Mouse (Mus musculus): ENCODE data around the gene Vamp8. TPM values are rescaled to one million over a fixed set of nuclear protein-coding genes. Genes with fewer than 3 reads are reported as not detected.

The Vamp8 gene
- polyA plus RNA-seq, 1 experiment: 57.0 TPM

GRCm38 (mm10) chr6:72345633-72346032 lies 44.9 kb downstream of the Vamp8 start:
- H3K27me3 ChIP-seq (ENCODE audit: control insufficient read depth, insufficient read depth, low read length): no peaks in the 10 kb centered on the region
- H3K27ac ChIP-seq (ENCODE audit: insufficient read depth, low read length): no peak overlapping the region
- TF ChIP-seq POLR2A (IDR thresholded peaks at IDR 0.05; ENCODE audit: borderline replicate concordance, insufficient read depth, low read length): no peak
- TF ChIP-seq CTCF (IDR thresholded peaks at IDR 0.05; ENCODE audit: borderline replicate concordance, insufficient read depth, low read depth, low read length): no peak
- 48% methylated on average over 6 of the region's 6 CpGs for WGBS
- H3K4me1 ChIP-seq (ENCODE audit: control insufficient read depth, insufficient read depth, low read length): peaks cover 13% of the 10 kb centered on the region
- no peak for DNase-seq
- no peak overlapping the region for H3K4me3 ChIP-seq (replicated peaks; ENCODE audit: insufficient read depth, low read depth, low read length)

- TF ChIP-seq POLR2A (IDR thresholded peaks at IDR 0.05; ENCODE audit: borderline replicate concordance, insufficient read depth, low read length): peak; percentile 82
- no peak for TF ChIP-seq CTCF (IDR thresholded peaks at IDR 0.05; ENCODE audit: borderline replicate concordance, insufficient read depth, low read depth, low read length)
- WGBS: under 1% methylated on average over 30 of the region's 30 CpGs
- H3K27me3 ChIP-seq (ENCODE audit: control insufficient read depth, insufficient read depth, low read length): no peaks in the 10 kb centered on the region
- peak within 1 kb of the TSS; percentile 84 for H3K4me3 ChIP-seq (replicated peaks; ENCODE audit: insufficient read depth, low read depth, low read length)
- H3K4me1 ChIP-seq (ENCODE audit: control insufficient read depth, insufficient read depth, low read length): peaks cover 13% of the 10 kb centered on the region
- DNase-seq: peak; percentile 96
- peak within 1 kb of the TSS; percentile 37; the same call in 1 of the 2 replicates for H3K27ac ChIP-seq (ENCODE audit: insufficient read depth, low read length)
These were observed 45.4 kb downstream of the Vamp8 start, which contains the start of gene Usp39 for GRCm38 (mm10) chr6:72345074-72345567. Gene Usp39, minus strand, starts transcription at chr6:72345184.

- peak overlapping the region; percentile 84 for H3K4me3 ChIP-seq (replicated peaks; ENCODE audit: insufficient read depth, low read depth, low read length)
- peaks cover 13% of the 10 kb centered on the region for H3K4me1 ChIP-seq (ENCODE audit: control insufficient read depth, insufficient read depth, low read length)
- TF ChIP-seq CTCF (IDR thresholded peaks at IDR 0.05; ENCODE audit: borderline replicate concordance, insufficient read depth, low read depth, low read length) (no peak), POLR2A (IDR thresholded peaks at IDR 0.05; ENCODE audit: borderline replicate concordance, insufficient read depth, low read length) (no peak)
- H3K27ac ChIP-seq (ENCODE audit: insufficient read depth, low read length): 0 out of 2 replicates have a peak overlapping the region, but pooled peaks have one; percentile 37
- no peaks in the 10 kb centered on the region for H3K27me3 ChIP-seq (ENCODE audit: control insufficient read depth, insufficient read depth, low read length)
- no peak for DNase-seq
- WGBS: 1% methylated on average over 42 of the region's 42 CpGs
These were observed 46.0 kb downstream of the Vamp8 start for GRCm38 (mm10) chr6:72344396-72345073.

GRCm38 (mm10) chr6:72340481-72340880 lies 50.0 kb downstream of the Vamp8 start:
- DNase-seq: no peak
- H3K27ac ChIP-seq (ENCODE audit: insufficient read depth, low read length): no peak overlapping the region
- no peak for TF ChIP-seq CTCF (IDR thresholded peaks at IDR 0.05; ENCODE audit: borderline replicate concordance, insufficient read depth, low read depth, low read length)
- no peak for TF ChIP-seq POLR2A (IDR thresholded peaks at IDR 0.05; ENCODE audit: borderline replicate concordance, insufficient read depth, low read length)
- H3K4me3 ChIP-seq (replicated peaks; ENCODE audit: insufficient read depth, low read depth, low read length): no peak overlapping the region
- no peaks in the 10 kb centered on the region; the same call in 1 of the 2 replicates for H3K4me1 ChIP-seq (ENCODE audit: control insufficient read depth, insufficient read depth, low read length)
- H3K27me3 ChIP-seq (ENCODE audit: control insufficient read depth, insufficient read depth, low read length): no peaks in the 10 kb centered on the region
- 58% methylated on average over 2 of the region's 2 CpGs for WGBS

Other genes with a start within 250 kb of the Vamp8 start
- 4.4 and 5.9 TPM in 2 replicates for gene Atoh8, start 155.1 kb downstream of the Vamp8 start, polyA plus RNA-seq (2012; rRNA removed)
- gene Sftpb, start 86.1 kb downstream of the Vamp8 start, polyA plus RNA-seq (2012; rRNA removed): not detected in 2 replicates
- 31.5 and 33.3 TPM in 2 replicates for gene Usp39, start 45.5 kb downstream of the Vamp8 start, polyA plus RNA-seq (2012; rRNA removed)
- gene 0610030E20Rik, start 43.4 kb downstream of the Vamp8 start, polyA plus RNA-seq (2012; rRNA removed): 25.1 and 26.1 TPM in 2 replicates
- gene Tmem150a, start 35.3 kb downstream of the Vamp8 start, polyA plus RNA-seq (2012; rRNA removed): 19.5 and 19.8 TPM in 2 replicates
- 92.1 and 95.8 TPM in 2 replicates for gene Rnf181, start 23.7 kb downstream of the Vamp8 start, polyA plus RNA-seq (2012; rRNA removed)
- gene Vamp5, start 10.2 kb downstream of the Vamp8 start, polyA plus RNA-seq (2012; rRNA removed): 10.6 and 11.9 TPM in 2 replicates
- gene Ggcx, start 23.6 kb upstream of the Vamp8 start, polyA plus RNA-seq (2012; rRNA removed): 22.9 and 23.5 TPM in 2 replicates
- gene Mat2a, start 48.9 kb upstream of the Vamp8 start, polyA plus RNA-seq (2012; rRNA removed): 187 and 200 TPM in 2 replicates
- gene Sh2d6, start 131.0 kb upstream of the Vamp8 start, polyA plus RNA-seq (2012; rRNA removed): 0.78 and 0.79 TPM in 2 replicates
- gene Capg, start 153.7 kb upstream of the Vamp8 start, polyA plus RNA-seq (2012; rRNA removed): 3.6 and 4.8 TPM in 2 replicates
- 32.5 and 32.7 TPM in 2 replicates for gene Elmod3, start 207.7 kb upstream of the Vamp8 start, polyA plus RNA-seq (2012; rRNA removed)
- gene Retsat, start 207.8 kb upstream of the Vamp8 start, polyA plus RNA-seq (2012; rRNA removed): 13.7 and 15.6 TPM in 2 replicates
- gene Tgoln1, start 226.3 kb upstream of the Vamp8 start, polyA plus RNA-seq (2012; rRNA removed): 96.1 and 96.8 TPM in 2 replicates